Mouse (Mus musculus) right cerebral cortex, postnatal 36 days (tissue): ENCODE measurements around the gene Unc13c.

Source experiments
- DNase-seq, 2 experiments: peaks; one replicate each; pipeline ENCODE4 v3.0.0; 2022; ENCODE audit warnings: low spot score in 2 of 2, mixed read lengths in 1 of 2

Gene Unc13c

DNA sequence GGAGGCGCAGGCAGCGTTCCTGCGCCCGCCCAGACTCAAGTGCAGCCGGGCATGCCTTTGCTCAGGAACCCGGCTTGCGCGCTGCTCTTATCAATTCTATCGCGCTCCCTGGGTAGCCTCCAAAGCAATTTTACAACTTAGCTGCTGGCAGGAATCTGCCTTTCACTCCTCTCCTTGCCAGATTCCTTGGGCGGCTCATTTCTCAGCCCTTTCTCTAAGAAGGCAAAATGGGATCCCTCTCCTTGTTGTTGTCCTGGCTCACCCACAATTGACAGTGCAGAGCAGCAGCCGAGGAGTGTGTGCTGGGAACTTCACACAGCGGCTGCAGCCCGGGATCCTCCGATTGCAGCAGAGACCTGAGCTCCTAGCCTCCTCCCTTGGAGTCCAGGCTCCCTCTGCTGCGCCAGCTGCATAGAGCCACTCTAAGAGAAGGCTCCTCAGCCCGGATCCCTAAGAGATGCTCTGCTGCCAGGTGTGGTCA is at the start of gene Unc13c:
Gene Unc13c (minus strand): TSS at position 326 of the 481 bp plus-strand sequence.
- DNase-seq = peak; percentile 20 to 42

DNA sequence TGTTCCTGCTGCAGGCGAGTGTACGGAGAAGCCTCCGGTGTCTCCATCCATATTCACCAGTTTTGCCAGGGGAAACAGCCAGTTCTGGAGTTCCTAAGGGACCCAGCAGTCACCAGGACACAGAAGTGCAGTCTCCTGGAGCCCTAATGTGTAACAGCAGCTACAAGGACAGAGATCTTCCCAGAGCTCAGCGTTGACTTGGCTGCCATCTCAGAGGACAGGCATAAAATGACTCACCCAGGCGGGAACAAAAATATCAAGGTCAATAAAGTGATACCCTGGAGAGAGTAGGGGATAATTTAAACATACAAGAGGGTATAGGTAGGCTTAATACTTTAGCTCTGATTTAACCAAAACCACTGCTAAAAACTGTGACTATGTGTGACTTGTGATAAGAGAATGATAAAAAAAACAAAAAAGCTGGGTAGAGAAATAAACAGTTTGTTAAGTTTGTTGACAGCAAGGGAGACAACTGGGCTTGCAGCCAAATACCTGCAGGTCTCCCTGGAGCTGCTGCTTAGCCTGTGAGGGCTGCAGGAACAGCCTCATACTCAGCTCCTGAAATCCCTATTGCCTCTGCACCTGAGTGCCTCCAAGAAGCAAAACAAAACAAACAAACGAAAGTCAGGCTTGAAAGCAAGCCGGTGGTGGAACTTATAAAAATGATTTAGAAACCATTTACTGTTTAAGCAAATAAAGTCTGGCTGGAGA is 39.4 kb upstream of the Unc13c start:
- DNase-seq = no peak

DNA sequence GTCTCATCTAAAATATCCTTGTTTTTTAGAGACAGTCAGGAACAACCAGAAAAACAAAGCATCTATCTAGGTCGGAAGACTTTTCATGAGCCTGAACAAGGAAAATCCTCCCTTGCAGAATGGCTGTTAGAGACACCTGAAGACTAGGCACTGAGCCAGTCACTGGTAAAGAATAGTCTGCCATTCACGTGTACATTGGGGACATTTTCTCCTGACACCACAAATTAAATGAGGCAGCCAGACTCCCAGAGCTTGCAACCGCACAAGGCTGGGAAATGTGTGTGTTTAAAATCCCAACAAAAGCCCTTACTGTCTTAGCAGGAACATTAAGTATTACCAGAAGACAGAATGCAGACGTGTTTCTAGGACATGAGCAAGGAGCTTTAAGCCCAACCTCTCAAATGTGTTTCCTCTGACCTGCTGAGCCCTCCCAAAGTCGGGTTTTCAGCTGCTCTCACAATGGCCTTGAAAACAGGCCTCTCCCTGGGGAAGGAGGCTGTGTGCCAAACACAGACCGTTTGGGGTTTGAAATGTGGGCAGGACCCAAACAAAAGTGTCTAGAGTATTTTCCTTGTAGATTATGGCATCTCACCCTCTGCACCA is 33.7 kb upstream of the Unc13c start:
- DNase-seq = no peak

DNA sequence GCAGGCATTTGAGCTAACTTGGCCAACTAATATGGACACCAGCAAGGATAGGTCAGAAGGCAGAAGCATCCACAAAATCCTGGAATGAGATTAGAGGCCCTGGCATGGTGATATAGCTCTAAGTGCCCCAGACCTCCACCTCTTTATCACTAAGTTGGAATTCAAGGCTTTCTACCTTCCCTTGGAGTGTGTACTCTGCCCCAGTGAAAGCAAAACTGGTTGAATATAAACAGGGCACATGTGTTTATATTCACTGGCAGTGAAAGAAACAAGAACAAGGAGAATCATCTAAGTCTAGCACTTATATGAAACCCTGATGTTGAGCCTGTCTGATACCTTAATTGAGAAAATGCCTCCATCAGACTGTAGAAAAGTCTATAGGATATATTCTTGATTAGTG is 19.3 kb upstream of the Unc13c start:
- no peak for DNase-seq

DNA sequence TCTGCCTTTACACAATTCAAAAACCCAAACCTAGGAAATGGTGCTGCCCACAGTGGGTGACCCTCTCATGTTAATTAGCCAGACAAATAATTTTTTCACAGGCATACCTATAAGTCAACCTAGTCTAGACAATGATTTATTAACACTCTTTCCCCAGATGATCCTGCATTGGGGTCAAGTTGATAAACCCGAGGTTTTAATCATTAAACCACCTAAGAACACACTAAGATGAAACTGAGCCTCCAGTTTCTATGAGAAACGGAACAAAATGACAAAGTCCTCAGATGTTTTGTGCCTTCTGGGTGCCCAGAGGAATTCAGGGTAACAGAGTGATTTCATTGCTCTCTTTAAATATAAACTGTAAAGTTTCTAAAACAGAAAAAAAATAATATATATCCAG is 18.5 kb upstream of the Unc13c start:
- DNase-seq = no peak

DNA sequence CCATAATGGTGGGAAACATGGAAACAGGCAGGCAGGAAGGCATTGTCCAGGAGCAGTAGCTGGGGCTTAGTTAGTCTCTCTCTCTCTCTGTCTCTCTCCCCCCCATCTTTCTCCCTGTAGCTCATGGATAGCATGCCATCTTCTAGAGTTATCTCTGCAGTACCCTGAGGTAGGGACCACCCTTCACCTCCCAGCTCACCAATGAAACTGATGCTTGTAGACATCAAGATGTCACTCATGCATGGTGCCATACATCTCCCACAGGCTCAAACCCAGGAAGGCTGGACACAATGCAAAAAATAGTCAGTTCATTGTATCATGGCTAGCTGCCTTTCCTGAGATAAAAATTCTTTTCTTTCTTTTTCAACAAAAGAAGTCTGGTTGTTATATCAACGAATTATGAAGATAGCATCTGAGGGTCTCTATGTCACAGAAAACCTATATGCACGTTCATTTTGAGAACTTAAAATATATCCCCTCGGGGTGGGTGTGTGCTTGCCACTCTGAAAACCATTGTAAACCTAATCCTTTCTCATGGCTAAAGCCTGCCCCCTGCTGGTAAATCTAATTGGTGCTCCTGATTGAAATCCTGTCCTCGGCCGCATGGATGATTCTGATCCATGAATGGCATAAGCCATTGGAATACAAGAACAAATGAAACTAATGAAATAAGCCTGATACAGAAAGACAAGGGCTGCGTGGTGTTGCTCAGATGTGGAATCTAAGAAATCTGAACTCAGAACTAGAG is 14.0 kb upstream of the Unc13c start:
- DNase-seq = peak; percentile 49 to 58

DNA sequence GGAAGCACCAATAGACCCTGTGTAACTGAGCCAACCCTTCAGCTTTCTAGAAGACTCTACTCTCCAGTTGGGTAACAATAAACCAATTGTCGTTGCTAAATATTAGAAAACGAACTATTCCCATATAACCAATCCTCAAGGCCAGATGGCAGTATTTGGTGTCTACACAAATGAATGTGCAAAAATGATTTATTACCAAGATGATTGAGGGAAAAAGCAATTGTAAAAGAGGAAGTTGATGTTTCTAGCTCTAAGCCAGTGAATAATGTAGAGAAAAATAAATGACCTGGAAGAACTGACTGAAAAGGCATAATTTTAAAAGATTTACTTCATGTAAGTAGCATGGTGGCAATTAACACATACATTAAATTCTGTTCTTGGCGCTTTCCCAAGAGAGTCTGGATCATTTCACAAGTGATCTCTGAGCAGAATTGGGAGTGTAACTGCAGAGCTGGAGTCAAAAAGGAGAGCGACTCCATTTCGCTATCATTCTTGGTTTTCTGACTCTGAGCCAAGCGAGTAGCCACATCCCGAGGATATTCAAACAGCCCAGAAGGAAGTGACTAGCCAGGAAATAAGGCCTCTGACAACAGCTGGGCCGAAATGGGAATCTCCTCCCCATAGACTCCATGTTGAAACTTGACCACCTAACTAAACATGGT is 3.7 kb upstream of the Unc13c start:
- no peak for DNase-seq

DNA sequence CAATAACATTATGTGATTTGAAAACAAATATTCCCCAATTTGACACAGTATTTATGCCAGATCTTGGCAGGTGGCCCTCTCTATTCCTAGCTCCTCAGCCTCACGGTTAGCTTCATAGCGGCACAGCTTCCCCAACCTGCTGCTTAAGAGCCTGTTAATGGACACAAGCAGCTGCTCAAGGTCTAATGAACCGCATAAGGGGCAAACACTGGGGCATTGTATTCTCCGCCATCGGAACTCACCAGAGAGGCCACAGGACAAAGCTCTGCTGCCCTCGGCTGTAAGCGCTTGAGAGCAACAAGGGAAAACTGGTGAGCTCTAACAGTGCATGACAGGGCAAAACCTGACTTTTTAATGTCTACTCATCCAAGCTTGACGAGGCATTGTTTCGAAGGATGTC is 2.0 kb upstream of the Unc13c start:
- DNase-seq = no peak

DNA sequence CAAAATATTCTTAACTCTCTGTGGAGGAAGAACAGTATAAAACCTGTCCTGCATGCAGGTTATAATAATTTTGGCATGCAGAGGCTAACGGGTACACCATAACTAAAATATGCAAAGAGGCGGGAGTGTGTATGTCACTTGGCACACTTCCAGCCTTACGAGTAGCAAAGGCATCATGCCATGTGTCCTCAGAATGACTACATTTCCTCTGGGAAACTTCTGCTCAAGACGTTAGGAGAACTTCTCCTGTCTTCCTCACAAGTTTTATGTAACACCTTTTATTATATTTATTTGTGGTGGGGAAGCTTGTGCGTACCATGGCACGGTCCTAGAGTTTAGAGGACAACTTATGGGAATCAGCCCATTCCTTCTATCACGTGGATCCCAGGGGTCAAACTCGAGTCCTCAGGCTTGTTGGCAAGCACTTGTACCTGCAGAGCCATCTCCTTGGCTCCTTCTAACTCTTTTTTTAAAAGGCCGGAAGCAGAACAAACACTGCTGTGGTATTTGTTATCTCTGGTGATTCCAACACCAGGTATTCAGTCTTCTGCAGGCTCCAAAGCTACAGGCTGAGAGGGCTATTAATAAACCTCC is 3.3 kb downstream of the Unc13c start:
- DNase-seq = no peak

DNA sequence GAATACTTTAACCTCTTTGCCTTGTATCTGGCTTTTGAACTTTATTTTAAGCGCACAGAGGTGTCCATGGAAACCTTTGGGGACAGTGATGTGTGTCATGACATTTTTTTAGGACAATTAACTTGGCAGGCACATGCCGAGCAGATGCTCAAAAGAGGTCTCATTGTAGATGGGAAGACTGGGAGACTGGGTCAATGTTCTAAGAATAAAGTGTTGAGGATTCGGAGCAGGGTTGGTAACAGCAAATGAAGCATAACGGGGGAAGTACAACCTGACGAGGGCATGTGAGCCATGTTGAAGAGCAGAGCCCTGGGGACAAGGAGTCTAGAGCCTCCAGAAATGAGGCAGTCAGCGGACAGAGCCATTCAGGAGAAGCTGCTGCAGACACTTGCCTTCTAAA is 6.3 kb downstream of the Unc13c start:
- no peak for DNase-seq

DNA sequence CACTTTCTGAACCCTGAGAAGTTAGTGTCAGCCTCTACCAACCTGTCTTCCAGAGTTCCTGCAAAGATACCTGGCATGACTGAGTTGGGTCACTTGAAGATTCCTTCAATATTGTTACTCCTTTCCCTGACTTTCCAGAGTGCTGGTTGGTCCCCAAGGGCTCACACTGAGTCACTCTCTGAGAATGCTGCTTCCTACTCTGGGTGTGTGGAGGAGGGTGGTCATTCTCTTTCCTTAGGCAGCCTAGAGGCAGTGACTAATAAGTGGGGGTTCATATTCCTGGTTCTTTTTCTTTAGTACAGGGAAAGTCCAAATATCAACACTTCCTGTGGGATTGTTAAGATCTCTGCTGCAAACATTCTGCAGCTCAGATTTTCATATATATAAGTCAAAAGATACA is 16.4 kb downstream of the Unc13c start:
- no peak for DNase-seq

DNA sequence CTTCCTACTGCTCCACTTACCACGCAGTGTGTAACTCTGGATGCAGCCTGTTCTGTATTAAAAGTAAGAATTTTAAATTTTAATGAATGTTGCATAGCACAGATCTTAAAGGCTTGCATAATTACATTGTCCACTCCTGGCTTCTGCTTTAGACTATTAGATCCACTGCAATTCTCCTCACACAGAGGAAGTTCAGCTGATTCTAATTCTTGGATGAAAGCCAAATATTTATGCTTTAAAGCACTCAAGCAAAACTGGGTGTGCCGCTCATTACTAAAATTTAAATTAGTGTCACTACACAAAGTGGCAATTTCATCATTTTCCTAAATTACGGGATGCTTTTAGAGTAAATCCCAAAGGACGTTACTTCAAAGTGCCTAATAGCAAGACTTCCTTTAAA is 17.2 kb downstream of the Unc13c start:
- DNase-seq = no peak

DNA sequence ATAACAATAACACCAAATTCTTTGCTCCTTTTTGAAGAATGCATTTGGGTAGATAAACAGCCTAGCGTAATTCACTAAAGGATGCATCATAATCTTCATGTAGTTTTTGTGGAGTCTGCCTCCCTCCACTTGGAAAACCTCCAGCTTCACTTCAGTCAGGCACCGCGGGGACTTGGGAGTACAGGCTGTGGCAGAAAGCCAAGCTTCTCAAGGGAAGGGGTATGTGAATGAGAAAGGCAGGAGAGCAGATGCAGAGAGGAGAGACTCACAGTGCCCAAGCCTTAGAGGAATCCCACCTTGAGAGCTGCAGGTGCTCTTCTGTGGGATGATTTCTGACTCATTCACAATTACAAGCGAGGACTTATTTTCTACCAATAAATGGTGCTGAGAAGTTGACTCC is 33.9 kb downstream of the Unc13c start:
- peak in 1 of 2 experiments; percentile 8 for DNase-seq

DNA sequence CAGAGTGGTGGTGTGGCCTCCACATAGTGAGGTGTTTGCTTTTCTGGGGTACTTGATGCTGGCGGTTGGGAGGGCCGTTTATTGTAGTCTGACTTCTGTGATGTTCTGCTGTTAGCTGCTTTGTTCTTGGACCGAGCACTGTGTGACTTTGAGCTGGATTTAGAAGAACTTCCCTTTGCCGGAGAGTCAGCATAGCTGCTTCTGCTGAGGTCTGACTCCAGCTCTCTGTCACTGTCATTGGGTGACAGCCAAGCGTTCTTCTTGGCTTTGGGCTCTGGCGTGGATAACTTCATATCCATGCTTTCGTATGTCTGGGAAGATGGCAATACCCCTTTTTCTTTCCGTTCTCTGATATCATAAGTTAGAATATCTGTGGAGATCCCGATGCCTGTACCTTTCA is 36.8 kb downstream of the Unc13c start:
- no peak for DNase-seq

DNA sequence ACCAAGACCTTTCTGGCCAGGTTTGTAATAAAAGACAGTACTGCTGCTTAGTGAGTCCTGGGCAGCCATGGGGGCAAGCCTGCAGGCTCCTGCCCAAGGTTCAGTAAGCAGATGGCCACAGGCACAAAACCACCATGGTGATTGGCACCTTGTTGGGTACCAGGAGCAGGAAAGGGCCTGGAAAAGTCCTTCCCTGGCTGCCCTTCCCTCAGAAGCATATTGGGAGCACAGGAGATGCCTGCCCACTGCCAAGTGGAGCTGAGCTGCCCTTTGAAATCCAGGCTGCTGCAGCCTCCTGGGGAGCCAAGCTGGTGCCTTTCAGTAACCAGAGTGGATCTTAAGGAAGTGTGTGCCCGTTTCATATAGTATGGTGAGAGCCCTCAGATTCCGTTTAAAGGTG is 41.5 kb downstream of the Unc13c start:
- no peak for DNase-seq

DNA sequence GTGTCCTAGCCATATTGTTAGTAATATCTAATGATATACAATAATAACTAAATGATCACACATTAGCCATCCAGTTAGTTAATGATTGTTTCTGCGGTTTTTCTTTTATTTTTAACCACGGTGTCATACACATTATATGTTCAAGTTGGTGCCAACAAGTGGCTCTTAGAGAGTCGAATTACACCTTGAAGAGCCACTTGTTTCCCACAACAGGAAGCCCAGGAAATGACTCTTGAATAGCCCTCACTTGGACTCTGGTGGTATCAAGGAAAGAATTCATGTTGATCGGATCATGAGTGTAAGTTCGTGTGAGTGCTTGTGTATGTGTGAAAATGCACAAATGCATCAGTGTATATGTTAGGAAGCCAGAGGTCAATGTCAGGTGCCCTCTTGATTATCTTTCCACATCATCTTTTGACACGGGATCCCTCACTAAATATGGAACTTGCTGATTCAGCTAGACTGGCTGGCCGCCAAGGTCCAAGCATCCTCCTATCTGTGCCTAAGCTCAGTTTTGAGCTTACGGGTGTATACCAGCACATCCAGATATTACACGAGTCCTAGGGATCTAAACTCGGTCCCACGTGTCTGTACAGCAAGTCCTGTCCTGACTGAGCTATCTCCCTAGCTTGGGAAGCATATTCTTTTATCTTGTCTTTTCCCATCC is 46.2 kb downstream of the Unc13c start:
- DNase-seq = no peak

DNA sequence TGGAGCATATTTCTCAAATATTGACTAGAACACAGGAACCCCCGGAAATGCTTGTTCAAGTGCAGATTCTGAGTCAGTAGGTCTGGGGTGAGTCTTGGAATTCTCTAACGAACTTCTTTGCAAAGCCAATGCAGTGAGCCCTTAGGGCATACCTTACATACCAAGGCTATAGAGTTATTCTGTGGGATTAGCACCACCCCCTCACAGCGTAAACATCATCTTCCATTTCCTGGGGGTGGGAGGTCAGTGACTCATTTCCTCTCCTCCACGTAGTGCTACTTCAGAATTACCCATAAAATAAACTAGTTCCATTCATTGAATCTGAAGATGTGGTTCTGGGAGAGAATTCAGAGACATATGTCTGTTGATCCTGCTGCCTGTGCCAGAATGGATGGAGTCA is 62.8 kb downstream of the Unc13c start:
- no peak for DNase-seq

DNA sequence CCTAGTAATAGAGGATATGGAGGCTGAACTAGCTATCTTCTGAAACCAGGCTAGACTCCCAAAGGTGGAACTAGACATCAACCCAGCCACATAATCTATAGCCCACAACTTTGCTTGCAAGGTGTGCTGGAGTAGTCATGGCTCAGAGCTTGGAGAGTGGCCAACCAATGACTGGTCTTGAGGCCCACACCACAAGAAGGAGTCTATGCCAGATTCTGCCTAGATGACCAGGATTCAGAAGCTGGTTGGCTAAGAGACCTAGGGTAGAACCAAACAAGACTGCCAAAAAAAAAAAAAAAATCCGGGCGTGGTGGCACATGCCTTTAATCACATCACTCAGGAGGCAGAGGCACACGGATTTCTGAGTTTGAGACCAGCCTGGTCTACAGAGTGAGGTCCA is 70.2 kb downstream of the Unc13c start:
- no peak for DNase-seq

DNA sequence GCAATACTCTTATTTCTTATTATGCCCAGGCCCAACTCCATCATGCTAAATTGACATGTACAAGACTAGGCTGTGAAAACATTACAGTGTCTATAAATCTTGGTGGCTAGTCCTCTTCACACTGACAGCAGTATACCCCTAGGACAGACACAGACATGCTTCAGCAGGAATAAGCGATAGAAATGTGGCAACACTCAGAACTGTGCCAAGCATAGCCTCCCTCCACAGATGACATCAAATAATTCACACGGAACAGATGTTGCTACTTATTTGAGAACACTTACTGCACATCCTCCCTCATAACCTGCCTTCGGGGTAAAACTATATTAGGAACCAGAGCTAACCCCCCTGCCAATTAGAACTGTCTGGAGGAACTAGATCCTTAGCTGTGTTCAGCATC is 72.6 kb downstream of the Unc13c start:
- peak in 1 of 2 experiments; percentile 32 for DNase-seq

DNA sequence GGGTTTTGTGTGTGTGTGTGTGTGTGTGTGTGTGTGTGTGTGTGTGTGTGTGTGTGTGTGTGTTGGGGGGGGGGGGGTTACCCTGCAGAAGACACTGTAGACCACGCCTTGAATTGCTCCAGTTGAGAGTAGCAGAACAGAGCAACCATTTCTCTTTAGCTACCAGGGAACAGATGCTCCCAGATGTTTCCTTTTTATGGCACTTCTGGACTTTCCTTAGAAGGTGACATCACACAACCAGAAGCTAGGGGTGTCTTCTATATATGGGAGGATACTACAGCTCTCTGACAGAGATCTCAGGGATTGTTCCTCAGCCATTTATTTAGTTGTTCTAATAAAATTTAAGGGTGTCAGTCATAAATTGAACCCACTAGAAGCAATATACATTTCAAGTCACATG is 85.2 kb downstream of the Unc13c start:
- DNase-seq = no peak

DNA sequence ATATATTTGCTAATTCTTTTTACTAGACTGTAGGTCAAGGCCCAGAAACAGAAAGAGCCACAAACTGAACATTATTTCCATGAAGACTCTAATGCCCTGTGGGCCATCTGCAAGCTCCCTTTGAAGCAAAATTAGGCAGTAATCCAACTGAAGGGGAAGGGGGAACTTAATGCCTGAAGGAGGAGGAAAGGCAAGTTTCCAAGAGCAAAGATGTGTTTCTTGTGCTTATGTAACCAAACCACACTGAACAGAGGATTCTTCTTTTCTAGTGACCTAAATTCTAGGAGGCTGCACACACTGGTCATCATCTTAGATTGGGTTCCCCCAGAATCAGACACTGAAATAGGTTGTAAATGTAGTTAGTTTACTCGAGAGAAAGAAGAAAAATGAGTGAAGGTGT is 85.6 kb downstream of the Unc13c start:
- DNase-seq = no peak
